Mouse (Mus musculus): ENCODE measurements around the gene Pdx1. TPM values are rescaled to one million over a fixed set of nuclear protein-coding genes. Genes with fewer than 3 reads are reported as not detected.

Gene Pdx1
- polyA plus RNA-seq, 1 experiment, result not detected

DNA sequence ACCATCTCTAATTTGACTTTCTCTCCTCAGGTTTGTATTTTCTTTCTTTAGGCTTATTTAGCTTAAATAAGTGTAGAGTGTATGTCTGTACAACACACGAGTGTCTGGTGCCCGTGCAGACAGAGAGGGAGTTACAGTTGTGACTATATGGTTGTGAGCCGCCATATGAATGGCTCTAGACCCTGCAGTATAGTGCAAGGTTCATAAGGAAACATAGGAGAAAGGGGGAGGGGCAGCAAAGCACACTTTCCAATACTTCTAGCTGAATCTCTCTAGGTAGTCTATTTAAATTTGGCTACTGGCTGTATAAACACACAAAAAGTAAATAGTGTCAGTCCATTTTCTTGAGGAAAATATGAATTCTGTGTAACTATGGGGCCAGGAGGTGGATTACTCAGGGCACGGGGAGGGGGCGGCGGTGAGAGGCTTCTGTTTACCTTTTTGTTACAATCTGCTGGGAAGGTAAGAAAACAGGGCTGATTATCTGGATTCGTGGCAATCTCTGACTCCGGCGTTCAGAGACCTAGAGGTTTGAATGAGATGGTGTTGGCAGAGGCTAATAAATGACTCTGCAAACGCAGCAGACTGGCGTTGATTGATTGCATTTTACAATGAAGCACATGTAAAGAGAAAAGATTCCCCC is 7.7 kb upstream of the Pdx1 start:
- 66% methylated on average over 11 of the region's 11 CpGs for WGBS
- TF ChIP-seq CTCF (IDR thresholded peaks at IDR 0.05; ENCODE audit: extremely low read depth, insufficient read depth, insufficient read length, insufficient replicate concordance) (no peak), POLR2A (IDR thresholded peaks at IDR 0.05; ENCODE audit: low read depth, low read length) (no peak)
- H3K27ac ChIP-seq (ENCODE audit: insufficient read depth, low read length), result no peak overlapping the region
- H3K4me1 ChIP-seq (ENCODE audit: control insufficient read depth, insufficient read depth, insufficient read length), result no peaks in the 10 kb centered on the region
- H3K4me3 ChIP-seq (ENCODE audit: extremely low read depth, insufficient read depth, insufficient read length), result no peak overlapping the region
- peaks cover 4% of the 10 kb centered on the region; the same call in 1 of the 2 replicates for H3K27me3 ChIP-seq (ENCODE audit: control insufficient read depth, insufficient read depth, low read length)
- no peaks in the 10 kb centered on the region for H3K36me3 ChIP-seq (ENCODE audit: control insufficient read depth, insufficient read depth, low read length)
- DNase-seq (ENCODE audit: low read depth in 1 of 2, low spot score in 2 of 2), result no peak

DNA sequence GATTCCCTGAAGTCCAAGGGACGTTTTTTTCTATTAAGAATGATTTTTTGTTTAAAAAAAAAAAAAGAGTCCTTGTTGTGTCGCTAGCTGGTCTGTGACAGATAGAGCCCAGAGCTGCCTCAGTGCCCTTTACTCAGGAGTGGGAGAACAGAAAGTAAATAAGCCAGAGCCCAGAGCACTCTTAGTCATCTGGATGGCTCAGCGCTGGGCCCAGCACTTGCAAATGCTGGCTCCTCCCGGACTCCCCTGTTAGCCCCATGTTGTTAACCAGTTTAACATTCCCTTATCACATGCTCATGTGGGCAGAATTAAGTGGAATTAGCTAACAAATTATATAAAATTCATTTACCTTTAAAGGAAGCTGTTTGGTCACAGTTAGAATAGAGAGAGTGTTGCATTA is 5.8 kb upstream of the Pdx1 start:
- Histone ChIP-seq H3K27ac (ENCODE audit: insufficient read depth, low read length) (no peak overlapping the region), H3K36me3 (ENCODE audit: control insufficient read depth, insufficient read depth, low read length) (no peaks in the 10 kb centered on the region), H3K27me3 (ENCODE audit: control insufficient read depth, insufficient read depth, low read length) (peaks cover 4% of the 10 kb centered on the region; the same call in 1 of the 2 replicates), H3K4me1 (ENCODE audit: control insufficient read depth, insufficient read depth, insufficient read length) (no peaks in the 10 kb centered on the region), H3K4me3 (ENCODE audit: extremely low read depth, insufficient read depth, insufficient read length) (no peak overlapping the region)
- 64% methylated on average over 4 of the region's 4 CpGs for WGBS
- DNase-seq (ENCODE audit: low read depth in 1 of 2, low spot score in 2 of 2), result no peak
- TF ChIP-seq CTCF (IDR thresholded peaks at IDR 0.05; ENCODE audit: extremely low read depth, insufficient read depth, insufficient read length, insufficient replicate concordance) (no peak), POLR2A (IDR thresholded peaks at IDR 0.05; ENCODE audit: low read depth, low read length) (no peak)

GRCm38 (mm10) chr5:147267434-147267833 is 2.3 kb upstream of the Pdx1 start:
- peaks cover 18% of the 10 kb centered on the region for H3K27me3 ChIP-seq (ENCODE audit: control insufficient read depth, insufficient read depth, low read length)

DNA sequence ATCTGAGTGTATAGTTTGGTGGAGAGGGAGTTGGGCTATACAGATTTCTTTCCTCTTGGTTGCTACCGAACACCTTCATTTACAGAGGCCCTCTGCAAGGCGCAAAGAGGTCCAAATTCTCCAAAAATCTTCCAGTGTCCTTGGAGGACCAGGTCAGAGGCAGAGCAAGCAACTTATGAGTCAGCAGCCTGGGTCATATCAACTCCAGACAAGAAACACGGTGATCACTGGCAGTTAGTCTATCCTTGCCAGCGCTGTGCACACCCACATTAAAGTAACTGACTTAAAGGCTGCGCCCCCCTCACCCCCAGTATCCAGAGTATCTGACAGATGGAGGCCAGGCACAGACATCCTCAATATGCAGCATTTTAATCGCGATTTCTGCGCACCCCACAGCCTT is 1.0 kb upstream of the Pdx1 start:
- DNase-seq (ENCODE audit: low read depth in 1 of 2, low spot score in 2 of 2), result no peak
- H3K27me3 ChIP-seq (ENCODE audit: control insufficient read depth, insufficient read depth, low read length), result peaks cover 22% of the 10 kb centered on the region
- no peaks in the 10 kb centered on the region for H3K4me1 ChIP-seq (ENCODE audit: control insufficient read depth, insufficient read depth, insufficient read length)
- TF ChIP-seq POLR2A (IDR thresholded peaks at IDR 0.05; ENCODE audit: low read depth, low read length) (no peak), CTCF (IDR thresholded peaks at IDR 0.05; ENCODE audit: extremely low read depth, insufficient read depth, insufficient read length, insufficient replicate concordance) (no peak)
- no peak overlapping the region for H3K4me3 ChIP-seq (ENCODE audit: extremely low read depth, insufficient read depth, insufficient read length)
- no peaks in the 10 kb centered on the region for H3K36me3 ChIP-seq (ENCODE audit: control insufficient read depth, insufficient read depth, low read length)
- WGBS, result 7% methylated on average over 8 of the region's 8 CpGs
- no peak overlapping the region for H3K27ac ChIP-seq (ENCODE audit: insufficient read depth, low read length)

More at GRCm38 (mm10) chr5:147267434-147267833, 2.3 kb upstream of the Pdx1 start:
- Histone ChIP-seq H3K4me1 (ENCODE audit: control insufficient read depth, insufficient read depth, insufficient read length) (no peaks in the 10 kb centered on the region), H3K36me3 (ENCODE audit: control insufficient read depth, insufficient read depth, low read length) (no peaks in the 10 kb centered on the region), H3K27ac (ENCODE audit: insufficient read depth, low read length) (no peak overlapping the region), H3K4me3 (ENCODE audit: extremely low read depth, insufficient read depth, insufficient read length) (no peak overlapping the region)
- no peak for TF ChIP-seq CTCF (IDR thresholded peaks at IDR 0.05; ENCODE audit: extremely low read depth, insufficient read depth, insufficient read length, insufficient replicate concordance)
- TF ChIP-seq POLR2A (IDR thresholded peaks at IDR 0.05; ENCODE audit: low read depth, low read length), result no peak
- no peak for DNase-seq (ENCODE audit: low read depth in 1 of 2, low spot score in 2 of 2)
- 26% methylated on average over 6 of the region's 6 CpGs for WGBS

GRCm38 (mm10) chr5:147269371-147269770 is 388 bp upstream of the Pdx1 start:
- peaks cover 27% of the 10 kb centered on the region for H3K27me3 ChIP-seq (ENCODE audit: control insufficient read depth, insufficient read depth, low read length)
- 8% methylated on average over 6 of the region's 6 CpGs for WGBS
- no peak for TF ChIP-seq POLR2A (IDR thresholded peaks at IDR 0.05; ENCODE audit: low read depth, low read length)
- no peak for TF ChIP-seq CTCF (IDR thresholded peaks at IDR 0.05; ENCODE audit: extremely low read depth, insufficient read depth, insufficient read length, insufficient replicate concordance)
- no peak overlapping the region for H3K4me3 ChIP-seq (ENCODE audit: extremely low read depth, insufficient read depth, insufficient read length)
- no peak overlapping the region for H3K27ac ChIP-seq (ENCODE audit: insufficient read depth, low read length)
- H3K4me1 ChIP-seq (ENCODE audit: control insufficient read depth, insufficient read depth, insufficient read length), result no peaks in the 10 kb centered on the region
- DNase-seq (ENCODE audit: low read depth in 1 of 2, low spot score in 2 of 2), result no peak
- H3K36me3 ChIP-seq (ENCODE audit: control insufficient read depth, insufficient read depth, low read length), result no peaks in the 10 kb centered on the region

DNA sequence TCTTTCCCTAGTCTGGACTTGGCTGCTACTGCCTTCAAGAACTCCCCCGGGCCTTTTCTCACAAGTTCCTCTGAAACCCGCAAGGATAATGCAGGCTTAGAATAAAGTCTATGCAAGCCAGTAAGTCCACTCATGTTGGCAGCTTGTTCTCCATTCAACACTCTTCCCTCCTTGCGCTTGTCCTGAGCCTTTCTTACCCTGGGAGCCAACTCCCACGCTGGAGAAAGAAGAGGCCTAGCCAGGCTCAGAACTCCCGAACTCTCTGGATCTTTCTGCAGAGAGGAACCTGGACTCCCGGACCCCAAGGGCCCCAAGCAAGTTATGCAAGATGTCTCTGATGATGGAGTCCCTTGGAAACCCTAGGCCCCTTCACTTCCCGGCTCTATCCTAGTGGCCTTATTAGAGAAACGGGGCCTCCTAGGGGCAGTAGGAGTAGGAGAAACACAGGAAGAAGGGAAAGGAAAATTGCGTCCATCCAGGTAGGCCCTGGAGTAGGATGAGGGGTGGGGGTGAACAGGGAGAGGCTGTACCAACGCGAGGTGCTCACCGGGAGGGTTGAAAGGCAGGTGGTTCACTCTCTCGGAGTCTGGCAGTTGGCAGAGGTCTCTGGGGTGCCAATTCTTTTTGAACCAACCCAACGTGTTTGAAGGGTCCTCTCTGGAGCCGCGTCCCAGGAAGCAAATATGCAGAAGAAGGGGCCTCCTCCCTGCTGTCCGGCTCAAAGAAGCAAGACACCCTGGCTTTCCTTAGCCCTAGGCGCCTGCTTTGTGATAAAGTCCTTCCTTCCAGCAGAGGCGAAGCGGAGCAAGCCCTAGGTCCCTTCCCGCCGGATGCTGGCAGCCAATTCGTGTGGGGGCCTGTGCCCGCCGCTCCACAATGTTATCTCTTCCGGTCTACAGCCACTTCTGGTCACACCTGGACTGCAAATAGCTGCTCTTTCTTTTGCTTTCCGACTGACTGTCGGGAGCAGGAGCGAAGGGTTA is 1.2 kb downstream of the Pdx1 start:
- H3K4me1 ChIP-seq (ENCODE audit: control insufficient read depth, insufficient read depth, insufficient read length), result no peaks in the 10 kb centered on the region
- DNase-seq (ENCODE audit: low read depth in 1 of 2, low spot score in 2 of 2), result no peak
- no peak for TF ChIP-seq POLR2A (IDR thresholded peaks at IDR 0.05; ENCODE audit: low read depth, low read length)
- TF ChIP-seq CTCF (IDR thresholded peaks at IDR 0.05; ENCODE audit: extremely low read depth, insufficient read depth, insufficient read length, insufficient replicate concordance), result no peak
- H3K36me3 ChIP-seq (ENCODE audit: control insufficient read depth, insufficient read depth, low read length), result no peaks in the 10 kb centered on the region
- no peak overlapping the region for H3K4me3 ChIP-seq (ENCODE audit: extremely low read depth, insufficient read depth, insufficient read length)
- WGBS, result 8% methylated on average over 29 of the region's 29 CpGs
- H3K27ac ChIP-seq (ENCODE audit: insufficient read depth, low read length), result no peak overlapping the region
- H3K27me3 ChIP-seq (ENCODE audit: control insufficient read depth, insufficient read depth, low read length), result peaks cover 35% of the 10 kb centered on the region
